In the genomic region with DNA sequence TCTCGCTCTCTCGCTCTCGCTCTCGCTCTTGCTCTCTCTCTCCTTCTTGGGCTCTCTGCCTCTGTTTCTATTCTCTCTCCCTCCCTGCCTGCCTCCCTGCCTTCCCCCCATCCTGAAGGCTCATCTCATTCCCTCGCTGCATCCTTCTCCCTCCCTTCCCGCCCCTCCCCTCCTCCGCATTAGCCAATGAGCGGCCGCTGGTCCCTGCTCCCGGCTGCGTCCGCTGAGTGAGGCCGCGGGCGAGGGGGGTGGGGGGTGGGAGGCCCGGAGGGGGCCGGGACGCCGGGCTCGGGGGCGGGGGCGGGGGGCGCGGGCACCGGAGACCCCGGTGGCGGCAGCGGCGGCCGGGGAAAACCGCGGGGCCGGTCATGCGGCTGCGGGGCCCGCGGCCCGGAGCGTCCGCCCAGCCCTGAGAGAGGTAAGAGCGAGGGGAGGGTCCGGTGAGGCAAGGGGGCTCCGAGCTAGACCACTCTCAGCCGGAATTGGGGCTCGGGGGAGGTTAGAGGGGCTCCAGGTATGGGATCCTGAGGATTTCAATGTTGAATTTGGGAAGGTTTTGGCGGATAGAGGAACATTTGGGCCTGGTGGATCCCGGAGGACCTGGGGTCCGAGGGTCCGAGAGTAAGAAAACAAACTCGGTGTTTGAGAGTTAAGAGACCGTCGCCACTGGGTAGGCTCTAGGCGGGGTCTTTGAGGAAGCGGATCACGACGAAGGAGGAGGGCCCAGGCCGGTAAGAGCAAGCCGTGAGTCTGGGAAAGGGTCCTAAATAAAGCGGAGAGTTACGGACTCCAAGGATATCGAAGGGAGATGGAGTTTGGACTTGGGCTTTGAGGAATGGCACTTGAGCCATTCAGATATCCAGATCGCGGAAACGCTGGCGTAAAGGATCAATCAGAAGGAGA, we compare ENCODE assay signal across 8 mouse cellular contexts. TPM values are rescaled to one million over a fixed set of nuclear protein-coding genes. Genes with fewer than 3 reads are reported as not detected.
A peak's percentile ranks its signal among the peaks of the same experiment; 100 is the strongest.
DNase-seq lines count a peak whose midpoint lies in the region; ATAC-seq lines count a peak whose summit lies in the region.

A gene (plus strand): TSS at position 337 of the 903 bp plus-strand sequence.

- no peak within 1 kb of the TSS for H3K9ac ChIP-seq in liver, embryonic 15.5 days

- no peaks in the 10 kb centered on the region for H3K36me3 ChIP-seq in liver, embryonic 15.5 days (replicated peaks)

- no peaks in the 10 kb centered on the region for H3K9me3 ChIP-seq in liver, embryonic 15.5 days (replicated peaks)

- no peaks in the 10 kb centered on the region for H3K4me1 ChIP-seq in liver, embryonic 15.5 days (replicated peaks)

- H3K4me3 ChIP-seq in liver, embryonic 15.5 days (replicated peaks) = peak within 1 kb of the TSS; percentile 21; the same call in 1 of the 2 replicates

- WGBS in liver, embryonic 15.5 days (ENCODE audit: insufficient replicate concordance) = 3% methylated on average over 64 of the region's 65 CpGs

- no peak for ATAC-seq in liver, embryonic 15.5 days (ENCODE audit: insufficient read depth)

- H3K27ac ChIP-seq in liver, embryonic 15.5 days (replicated peaks) = no peak within 1 kb of the TSS

- H3K27me3 ChIP-seq in liver, embryonic 15.5 days = peaks cover 65% of the 10 kb centered on the region

- intact Hi-C loops in gastrocnemius, postnatal 14 days (cut with DNase I; ENCODE audit: low total_unique reads) = no loop called here

- DNase-seq in left cerebral cortex, adult 18-20 months (ENCODE audit: low spot score in 2 of 2) = peak; percentile 55 to 62
- DNase-seq in left cerebral cortex, adult 11 months (ENCODE audit: low spot score) = no peak
- peak; percentile 62 to 72 for DNase-seq in cerebellum, postnatal 36 days
- peak; percentile 46 for DNase-seq in gastrocnemius, postnatal 14 days
- peak; percentile 59 for DNase-seq in kidney, postnatal 10 days
- peak; percentile 78 to 81 for DNase-seq in right cerebral cortex, postnatal 10 days (ENCODE audit: low spot score in 2 of 2)
- DNase-seq in c-Kit-positive CD71-positive TER-119-positive erythroid progenitor cells, embryonic 14.5 days (ENCODE audit: low spot score) = no peak

- peak within 1 kb of the TSS; percentile 33; the same call in 1 of the 2 replicates for H3K4me2 ChIP-seq in liver, embryonic 15.5 days

RNA-seq across cellular contexts. Expression of the gene that starts here (rescaled TPM):
- 100 to 1,000 TPM; 174 to 185 TPM for total RNA-seq in left cerebral cortex, adult 18-20 months (2021)
- 1 to 10 TPM; 5.9 to 6.7 TPM for total RNA-seq in gastrocnemius, postnatal 14 days (2021)
- polyA plus RNA-seq in liver, embryonic 15.5 days (2015; fragmentation: Nextera tagmentation; extraction: Ambion mirVana) = 0.03 TPM in 1 of 2 replicates, not detected in the other

Comparison
In these comparisons a context has a peak if more than half of its experiments do, and no peak if none do; other contexts are left out.
1. RNA of the gene that starts here (total RNA-seq): 174 to 185 TPM in left cerebral cortex, adult 18-20 months; 5.9 to 6.7 TPM in gastrocnemius, postnatal 14 days; every median in the first group is over 10 times any median in the second.
2. DNase-seq: peak in left cerebral cortex, adult 18-20 months (2 of 2), cerebellum, postnatal 36 days (2 of 2), gastrocnemius, postnatal 14 days (single experiment), kidney, postnatal 10 days (single experiment) and right cerebral cortex, postnatal 10 days (2 of 2); none in left cerebral cortex, adult 11 months (single experiment) and c-Kit-positive CD71-positive TER-119-positive erythroid progenitor cells, embryonic 14.5 days (single experiment).